Mouse (Mus musculus): ENCODE measurements around the gene Gramd1c. TPM values are rescaled to one million over a fixed set of nuclear protein-coding genes. Genes with fewer than 3 reads are reported as not detected.
A peak's percentile ranks its signal among the peaks of the same experiment; 100 is the strongest.

Gramd1c gene
- polyA plus RNA-seq, 1 experiment from 2014 or later: 2.5 TPM

DNA sequence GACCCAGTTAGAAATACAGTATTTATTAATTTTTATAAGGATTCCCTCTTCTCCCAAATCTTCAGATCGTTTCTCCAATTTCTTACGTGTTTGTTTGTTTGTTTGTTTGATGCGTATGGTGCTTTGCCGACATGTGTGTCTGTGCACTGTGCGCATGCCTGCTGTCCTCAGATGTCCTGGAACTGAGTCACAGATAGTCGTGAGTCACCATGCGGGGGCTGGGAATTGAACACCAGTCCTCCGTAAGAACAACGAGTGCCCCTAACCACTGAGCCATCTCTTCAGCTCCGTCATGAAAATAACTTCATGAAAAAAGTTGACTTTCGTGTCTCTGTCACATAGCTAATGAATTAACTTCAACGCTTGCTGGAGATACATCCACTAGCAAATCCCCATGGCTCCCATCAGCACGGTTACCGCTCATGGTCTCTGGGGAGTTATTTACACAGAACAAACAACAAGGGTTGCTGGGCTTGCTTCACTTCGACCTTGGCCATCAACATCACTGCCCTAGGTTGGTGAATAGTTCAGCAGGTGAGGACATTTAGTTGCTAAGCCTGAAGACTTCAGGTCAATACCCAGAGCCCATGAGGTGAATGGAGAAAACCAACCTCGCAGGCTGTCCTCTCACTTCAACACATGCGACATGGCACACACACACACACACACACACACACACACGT is 2.4 kb downstream of the Gramd1c start:
- WGBS: 95% methylated on average over 18 of the region's 18 CpGs
- Histone ChIP-seq H3K4me3 (replicated peaks; ENCODE audit: low read length) (no peak overlapping the region), H3K9ac (replicated peaks; ENCODE audit: low read depth, low read length) (no peak overlapping the region), H3K27ac (ENCODE audit: low read length) (no peak overlapping the region), H3K36me3 (ENCODE audit: control insufficient read depth, insufficient read depth) (no peaks in the 10 kb centered on the region), H3K27me3 (replicated peaks; ENCODE audit: control insufficient read depth, insufficient read depth, low read length) (no peaks in the 10 kb centered on the region), H3K4me1 (replicated peaks; ENCODE audit: control insufficient read depth, insufficient read depth, low read length) (peaks cover 2% of the 10 kb centered on the region; the same call in 1 of the 2 replicates), H3K9me3 (ENCODE audit: control insufficient read depth, low read length) (no peaks in the 10 kb centered on the region), H3K4me2 (ENCODE audit: low read length) (no peak overlapping the region)
- no peak for ATAC-seq

DNA sequence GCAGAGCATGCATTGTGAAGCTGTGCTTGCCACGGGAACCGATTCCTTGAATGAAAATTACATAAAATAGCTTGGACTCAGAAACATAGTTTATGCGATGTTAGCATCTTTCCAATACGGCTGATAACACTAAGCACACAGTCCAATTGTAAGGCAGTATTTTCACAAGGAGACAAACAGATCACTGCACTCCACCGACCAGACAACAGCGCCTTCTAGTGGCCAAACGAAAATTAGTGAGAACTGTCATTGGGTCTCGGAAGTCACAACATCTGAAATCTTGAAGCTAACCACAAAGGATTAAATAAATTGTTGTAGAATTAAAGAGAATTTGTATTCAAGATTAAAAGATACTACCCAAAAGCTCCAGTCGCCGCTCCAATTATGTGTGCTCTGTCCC is 4.4 kb downstream of the Gramd1c start:
- no peak overlapping the region for H3K9ac ChIP-seq (replicated peaks; ENCODE audit: low read depth, low read length)
- ATAC-seq: 0 out of 2 replicates have a peak, but pooled peaks have one; percentile 27
- H3K4me3 ChIP-seq (replicated peaks; ENCODE audit: low read length): no peak overlapping the region
- WGBS: 27% methylated on average over 10 of the region's 10 CpGs
- H3K4me1 ChIP-seq (replicated peaks; ENCODE audit: control insufficient read depth, insufficient read depth, low read length): peaks cover 2% of the 10 kb centered on the region; the same call in 1 of the 2 replicates
- no peaks in the 10 kb centered on the region for H3K9me3 ChIP-seq (ENCODE audit: control insufficient read depth, low read length)
- no peaks in the 10 kb centered on the region for H3K36me3 ChIP-seq (ENCODE audit: control insufficient read depth, insufficient read depth)
- H3K27me3 ChIP-seq (replicated peaks; ENCODE audit: control insufficient read depth, insufficient read depth, low read length): no peaks in the 10 kb centered on the region
- H3K4me2 ChIP-seq (ENCODE audit: low read length): no peak overlapping the region
- no peak overlapping the region for H3K27ac ChIP-seq (ENCODE audit: low read length)

DNA sequence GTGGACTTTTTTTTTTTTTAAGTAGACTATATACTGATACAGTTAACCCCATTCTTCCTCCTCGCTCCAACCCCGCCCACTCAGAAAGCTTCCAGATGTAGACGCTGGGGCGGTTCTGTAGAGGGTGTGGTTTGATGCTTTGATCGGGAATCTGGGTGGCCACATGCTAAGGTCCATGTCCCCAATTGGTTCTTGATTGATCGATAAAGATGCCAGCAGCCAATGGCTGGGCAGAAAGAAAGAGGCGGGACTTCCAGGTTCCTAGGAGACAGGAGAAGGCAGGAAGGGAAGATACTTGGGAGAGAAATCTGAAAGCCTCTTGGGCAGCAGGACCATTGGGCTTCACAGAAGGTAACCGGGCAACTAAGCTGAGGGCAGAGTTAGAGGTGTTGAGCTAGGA is 7.4 kb downstream of the Gramd1c start:
- Histone ChIP-seq H3K4me2 (ENCODE audit: low read length) (no peak overlapping the region), H3K36me3 (ENCODE audit: control insufficient read depth, insufficient read depth) (no peaks in the 10 kb centered on the region), H3K9me3 (ENCODE audit: control insufficient read depth, low read length) (no peaks in the 10 kb centered on the region), H3K4me3 (replicated peaks; ENCODE audit: low read length) (no peak overlapping the region), H3K4me1 (replicated peaks; ENCODE audit: control insufficient read depth, insufficient read depth, low read length) (no peaks in the 10 kb centered on the region), H3K9ac (replicated peaks; ENCODE audit: low read depth, low read length) (no peak overlapping the region), H3K27me3 (replicated peaks; ENCODE audit: control insufficient read depth, insufficient read depth, low read length) (no peaks in the 10 kb centered on the region), H3K27ac (ENCODE audit: low read length) (no peak overlapping the region)
- no peak for ATAC-seq
- WGBS: 60% methylated on average over 8 of the region's 8 CpGs

DNA sequence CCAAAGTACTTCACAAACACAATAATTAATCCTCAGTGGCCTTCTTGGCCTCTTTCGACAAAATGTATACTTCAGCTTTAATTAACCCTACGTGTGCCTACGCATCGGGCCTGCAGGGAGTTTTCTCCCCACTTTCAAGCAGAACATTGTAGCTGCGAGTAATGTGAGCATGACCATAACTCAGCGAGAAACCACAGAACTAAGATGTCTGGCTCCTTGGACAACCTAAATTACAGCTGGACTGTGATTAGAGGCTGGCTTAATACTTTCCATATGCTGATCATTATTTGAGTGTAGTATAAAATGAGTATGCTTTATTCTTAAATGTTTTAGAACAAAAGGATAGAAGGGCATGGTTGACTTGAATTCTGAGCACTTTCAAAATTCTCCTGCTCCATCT is 9.9 kb downstream of the Gramd1c start:
- H3K36me3 ChIP-seq (ENCODE audit: control insufficient read depth, insufficient read depth): no peaks in the 10 kb centered on the region
- H3K9me3 ChIP-seq (ENCODE audit: control insufficient read depth, low read length): no peaks in the 10 kb centered on the region
- H3K9ac ChIP-seq (replicated peaks; ENCODE audit: low read depth, low read length): no peak overlapping the region
- ATAC-seq: no peak
- H3K27ac ChIP-seq (ENCODE audit: low read length): no peak overlapping the region
- H3K4me2 ChIP-seq (ENCODE audit: low read length): no peak overlapping the region
- no peaks in the 10 kb centered on the region for H3K4me1 ChIP-seq (replicated peaks; ENCODE audit: control insufficient read depth, insufficient read depth, low read length)
- no peak overlapping the region for H3K4me3 ChIP-seq (replicated peaks; ENCODE audit: low read length)
- 72% methylated on average over 6 of the region's 6 CpGs for whole genome bisulfite sequencing
- H3K27me3 ChIP-seq (replicated peaks; ENCODE audit: control insufficient read depth, insufficient read depth, low read length): no peaks in the 10 kb centered on the region

DNA sequence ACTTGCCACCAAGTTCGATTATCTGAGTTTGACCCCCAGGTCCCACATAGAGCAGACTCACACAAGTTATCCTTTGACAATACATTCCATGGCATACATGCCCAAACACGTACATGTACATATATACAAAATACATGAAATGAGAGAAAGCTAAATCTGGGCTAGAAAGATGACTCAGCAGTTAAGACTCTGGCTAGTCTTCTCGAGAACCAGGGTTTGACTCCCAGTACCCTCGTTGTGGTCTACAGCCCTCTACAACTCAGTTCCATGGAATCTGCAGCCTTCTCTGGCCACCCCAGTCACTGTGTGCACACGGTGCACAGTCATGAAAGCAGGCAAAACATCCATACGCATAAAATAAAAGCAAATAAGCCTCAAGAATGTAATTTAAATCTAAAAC is 10.8 kb downstream of the Gramd1c start:
- no peak for ATAC-seq
- no peak overlapping the region for H3K4me3 ChIP-seq (replicated peaks; ENCODE audit: low read length)
- no peaks in the 10 kb centered on the region for H3K36me3 ChIP-seq (ENCODE audit: control insufficient read depth, insufficient read depth)
- H3K4me1 ChIP-seq (replicated peaks; ENCODE audit: control insufficient read depth, insufficient read depth, low read length): no peaks in the 10 kb centered on the region
- no peak overlapping the region for H3K4me2 ChIP-seq (ENCODE audit: low read length)
- no peak overlapping the region for H3K27ac ChIP-seq (ENCODE audit: low read length)
- H3K9ac ChIP-seq (replicated peaks; ENCODE audit: low read depth, low read length): no peak overlapping the region
- 90% methylated on average over 6 of the region's 6 CpGs for WGBS
- no peaks in the 10 kb centered on the region for H3K9me3 ChIP-seq (ENCODE audit: control insufficient read depth, low read length)
- H3K27me3 ChIP-seq (replicated peaks; ENCODE audit: control insufficient read depth, insufficient read depth, low read length): no peaks in the 10 kb centered on the region

DNA sequence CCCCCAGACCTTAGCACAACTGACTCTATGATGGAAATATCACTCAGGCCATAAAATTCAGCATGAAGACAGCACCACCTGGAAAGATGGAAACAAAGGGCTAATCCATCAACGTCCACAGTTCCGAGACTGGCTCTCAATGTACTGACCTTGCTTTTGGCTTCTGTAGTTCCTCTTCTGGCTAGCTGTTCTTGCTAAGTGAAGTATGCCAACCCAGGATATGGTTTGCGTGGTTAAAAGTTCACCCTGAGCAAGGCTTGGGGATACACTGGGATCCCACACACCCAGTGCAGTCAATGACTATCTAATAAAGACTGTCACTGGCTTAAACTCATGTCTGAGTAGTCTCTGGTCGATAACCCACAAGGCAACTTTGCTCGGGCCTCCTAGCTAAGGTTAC is 13.0 kb downstream of the Gramd1c start:
- no peak for ATAC-seq
- H3K9ac ChIP-seq (replicated peaks; ENCODE audit: low read depth, low read length): no peak overlapping the region
- H3K36me3 ChIP-seq (ENCODE audit: control insufficient read depth, insufficient read depth): no peaks in the 10 kb centered on the region
- no peak overlapping the region for H3K4me3 ChIP-seq (replicated peaks; ENCODE audit: low read length)
- no peaks in the 10 kb centered on the region for H3K9me3 ChIP-seq (ENCODE audit: control insufficient read depth, low read length)
- no peak overlapping the region for H3K4me2 ChIP-seq (ENCODE audit: low read length)
- H3K27ac ChIP-seq (ENCODE audit: low read length): no peak overlapping the region
- 86% methylated on average over 5 of the region's 5 CpGs for whole genome bisulfite sequencing
- no peaks in the 10 kb centered on the region for H3K27me3 ChIP-seq (replicated peaks; ENCODE audit: control insufficient read depth, insufficient read depth, low read length)
- H3K4me1 ChIP-seq (replicated peaks; ENCODE audit: control insufficient read depth, insufficient read depth, low read length): no peaks in the 10 kb centered on the region

DNA sequence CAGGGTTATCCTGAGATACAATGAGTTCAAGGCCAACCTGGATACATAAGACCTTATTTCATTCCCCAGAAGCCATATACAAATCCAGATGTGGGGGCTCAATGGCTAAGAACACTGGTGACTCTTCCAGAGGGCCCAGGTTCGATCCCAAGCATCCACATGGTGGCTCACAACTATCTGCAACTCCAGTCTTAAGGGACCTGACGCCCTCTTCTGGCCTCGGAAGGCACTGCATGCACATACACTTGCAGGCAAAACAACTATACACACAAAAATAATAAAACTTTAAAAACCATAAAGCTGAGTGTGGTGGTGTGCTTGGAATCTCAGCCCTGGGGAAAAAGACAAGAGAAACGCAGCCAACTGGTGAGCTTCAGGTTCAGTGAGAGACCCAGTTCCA is 24.0 kb downstream of the Gramd1c start:
- no peak for ATAC-seq
- Histone ChIP-seq H3K27me3 (replicated peaks; ENCODE audit: control insufficient read depth, insufficient read depth, low read length) (no peaks in the 10 kb centered on the region), H3K27ac (ENCODE audit: low read length) (no peak overlapping the region), H3K9me3 (ENCODE audit: control insufficient read depth, low read length) (no peaks in the 10 kb centered on the region), H3K4me2 (ENCODE audit: low read length) (no peak overlapping the region), H3K4me3 (replicated peaks; ENCODE audit: low read length) (no peak overlapping the region), H3K9ac (replicated peaks; ENCODE audit: low read depth, low read length) (no peak overlapping the region), H3K36me3 (ENCODE audit: control insufficient read depth, insufficient read depth) (no peaks in the 10 kb centered on the region), H3K4me1 (replicated peaks; ENCODE audit: control insufficient read depth, insufficient read depth, low read length) (no peaks in the 10 kb centered on the region)
- 84% methylated on average over 4 of the region's 4 CpGs for WGBS

DNA sequence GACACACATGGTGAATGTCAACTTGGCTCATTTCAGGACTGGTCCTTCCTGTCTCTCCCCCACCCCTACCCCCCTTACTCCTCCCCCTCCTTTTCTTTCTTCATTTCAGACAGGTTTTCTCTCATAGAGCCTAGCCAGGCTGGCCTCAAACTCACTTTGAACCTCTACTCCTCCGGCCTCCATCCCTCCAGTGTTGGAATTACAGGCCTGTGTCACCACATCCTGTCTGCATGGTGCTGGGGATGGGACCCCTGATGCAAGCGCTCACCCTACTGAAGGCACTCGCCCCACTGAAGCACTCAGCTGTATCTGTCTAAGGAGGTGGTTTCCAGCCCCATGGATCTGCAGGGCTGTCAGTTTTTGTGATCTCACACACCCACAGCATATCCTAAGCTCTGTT is 27.9 kb downstream of the Gramd1c start:
- H3K4me2 ChIP-seq (ENCODE audit: low read length): no peak overlapping the region
- ATAC-seq: no peak
- no peak overlapping the region for H3K4me3 ChIP-seq (replicated peaks; ENCODE audit: low read length)
- H3K9me3 ChIP-seq (ENCODE audit: control insufficient read depth, low read length): no peaks in the 10 kb centered on the region
- no peak overlapping the region for H3K27ac ChIP-seq (ENCODE audit: low read length)
- H3K4me1 ChIP-seq (replicated peaks; ENCODE audit: control insufficient read depth, insufficient read depth, low read length): no peaks in the 10 kb centered on the region
- no peaks in the 10 kb centered on the region for H3K36me3 ChIP-seq (ENCODE audit: control insufficient read depth, insufficient read depth)
- H3K9ac ChIP-seq (replicated peaks; ENCODE audit: low read depth, low read length): no peak overlapping the region
- WGBS: 89% methylated on average over 3 of the region's 3 CpGs
- H3K27me3 ChIP-seq (replicated peaks; ENCODE audit: control insufficient read depth, insufficient read depth, low read length): no peaks in the 10 kb centered on the region

DNA sequence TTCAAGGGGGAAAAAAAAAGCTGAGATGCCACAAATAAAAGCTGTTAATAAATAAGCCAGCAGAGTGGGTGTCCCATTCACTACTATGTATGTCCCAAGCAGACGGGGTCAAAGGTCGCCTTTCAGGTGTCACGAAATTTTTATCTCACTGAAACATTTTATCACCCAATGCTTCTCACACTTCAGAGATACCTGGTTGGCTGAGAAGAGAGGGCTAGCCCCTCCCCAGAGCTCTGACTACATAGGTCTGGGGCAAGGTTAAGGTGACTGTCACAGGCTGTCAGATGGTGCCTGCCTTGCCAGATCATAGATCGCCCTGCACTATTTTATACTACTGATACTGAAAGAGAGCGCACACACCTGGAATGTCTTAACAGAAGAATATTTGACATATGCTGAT is 29.8 kb downstream of the Gramd1c start:
- no peaks in the 10 kb centered on the region for H3K36me3 ChIP-seq (ENCODE audit: control insufficient read depth, insufficient read depth)
- WGBS: 91% methylated on average over 5 of the region's 5 CpGs

DNA sequence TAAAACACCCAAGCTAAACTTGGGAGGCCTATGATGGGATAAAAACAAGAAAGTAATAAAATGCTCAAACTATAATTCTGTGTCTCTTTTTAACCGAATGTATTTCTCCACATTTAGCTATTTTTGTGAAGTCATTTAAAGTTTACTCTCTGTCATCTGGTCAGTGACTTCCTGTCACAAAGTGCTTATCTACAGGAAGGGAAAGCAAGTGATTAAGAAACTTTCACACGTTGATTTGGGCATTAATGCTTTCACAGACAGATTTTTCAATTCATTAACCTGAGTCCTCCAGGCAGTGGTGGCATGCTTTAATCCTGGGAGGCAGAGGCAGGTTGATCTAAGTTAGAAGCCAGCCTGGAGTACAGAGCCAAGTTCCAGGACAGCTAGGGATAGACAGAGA is 33.9 kb downstream of the Gramd1c start:
- Histone ChIP-seq H3K9me3 (ENCODE audit: control insufficient read depth, low read length) (no peaks in the 10 kb centered on the region), H3K4me1 (replicated peaks; ENCODE audit: control insufficient read depth, insufficient read depth, low read length) (no peaks in the 10 kb centered on the region), H3K27ac (ENCODE audit: low read length) (no peak overlapping the region), H3K9ac (replicated peaks; ENCODE audit: low read depth, low read length) (no peak overlapping the region), H3K4me2 (ENCODE audit: low read length) (no peak overlapping the region), H3K4me3 (replicated peaks; ENCODE audit: low read length) (no peak overlapping the region), H3K36me3 (ENCODE audit: control insufficient read depth, insufficient read depth) (no peaks in the 10 kb centered on the region), H3K27me3 (replicated peaks; ENCODE audit: control insufficient read depth, insufficient read depth, low read length) (no peaks in the 10 kb centered on the region)
- 76% methylated on average over 2 of the region's 2 CpGs for WGBS
- no peak for ATAC-seq

More for the DNA sequence above, 29.8 kb downstream of the Gramd1c start:
- Histone ChIP-seq H3K9me3 (ENCODE audit: control insufficient read depth, low read length) (no peaks in the 10 kb centered on the region), H3K27ac (ENCODE audit: low read length) (no peak overlapping the region), H3K27me3 (replicated peaks; ENCODE audit: control insufficient read depth, insufficient read depth, low read length) (no peaks in the 10 kb centered on the region), H3K4me2 (ENCODE audit: low read length) (no peak overlapping the region), H3K4me3 (replicated peaks; ENCODE audit: low read length) (no peak overlapping the region), H3K9ac (replicated peaks; ENCODE audit: low read depth, low read length) (no peak overlapping the region), H3K4me1 (replicated peaks; ENCODE audit: control insufficient read depth, insufficient read depth, low read length) (no peaks in the 10 kb centered on the region)
- ATAC-seq: no peak
